ENCODE assay signal across 10 mouse cellular contexts in genomic region chr7:47132931-47133260, GRCm38 (mm10). TPM values are rescaled to one million over a fixed set of nuclear protein-coding genes. Genes with fewer than 3 reads are reported as not detected.
A peak's percentile ranks its signal among the peaks of the same experiment; 100 is the strongest.
DNase-seq lines count a peak whose midpoint lies in the region; ATAC-seq lines count a peak whose summit lies in the region.
"Had no signal": no experiment of that assay in that cellular context is flagged by ENCODE, and none has a peak within 500 bp of the region (broad histone marks: within the 10 kb centered on the region; RNA-seq: fewer than 3 reads in every experiment).

No protein-coding gene starts in this region.

- H3K27me3 ChIP-seq in liver, embryonic 11.5 days (replicated peaks; ENCODE audit: control insufficient read depth, insufficient read depth, low read length) = peaks cover 55% of the 10 kb centered on the region
- peaks cover 19% of the 10 kb centered on the region for H3K27me3 ChIP-seq in forebrain, embryonic 11.5 days (ENCODE audit: control insufficient read depth, insufficient read depth, low read length)
- peaks cover 73% of the 10 kb centered on the region for H3K27me3 ChIP-seq in limb, embryonic 10.5 days (ENCODE audit: low read depth, poor library complexity, severe bottlenecking)
- peaks cover 5% of the 10 kb centered on the region; the same call in 1 of the 2 replicates for H3K27me3 ChIP-seq in neural tube, embryonic 15.5 days (replicated peaks)

- WGBS in liver, embryonic 11.5 days = 6% methylated on average over 10 of the region's 10 CpGs
- under 1% methylated on average over 9 of the region's 10 CpGs for WGBS in forebrain, embryonic 11.5 days
- 2% methylated on average over 10 of the region's 10 CpGs for WGBS in limb, embryonic 10.5 days
- 0% methylated on average over 10 of the region's 10 CpGs for WGBS in neural tube, embryonic 15.5 days

- no peaks in the 10 kb centered on the region for H3K36me3 ChIP-seq in liver, embryonic 11.5 days (ENCODE audit: control insufficient read depth, insufficient read depth, low read length)
- H3K36me3 ChIP-seq in forebrain, embryonic 11.5 days (ENCODE audit: control insufficient read depth, insufficient read depth, low read length) = no peaks in the 10 kb centered on the region
- no peaks in the 10 kb centered on the region for H3K36me3 ChIP-seq in limb, embryonic 10.5 days
- no peaks in the 10 kb centered on the region for H3K36me3 ChIP-seq in neural tube, embryonic 15.5 days

- H3K9me3 ChIP-seq in liver, embryonic 11.5 days (ENCODE audit: control insufficient read depth, low read length) = no peaks in the 10 kb centered on the region
- no peaks in the 10 kb centered on the region for H3K9me3 ChIP-seq in forebrain, embryonic 11.5 days (ENCODE audit: control insufficient read depth, low read length)
- no peaks in the 10 kb centered on the region for H3K9me3 ChIP-seq in limb, embryonic 10.5 days (replicated peaks)
- H3K9me3 ChIP-seq in neural tube, embryonic 15.5 days (replicated peaks) = no peaks in the 10 kb centered on the region

- no peak overlapping the region for H3K9ac ChIP-seq in liver, embryonic 11.5 days (ENCODE audit: low read depth, low read length)
- H3K9ac ChIP-seq in forebrain, embryonic 11.5 days (ENCODE audit: low read length) = peak overlapping the region; percentile 71
- peak overlapping the region; percentile 73 for H3K9ac ChIP-seq in neural tube, embryonic 15.5 days (replicated peaks)

- no peaks in the 10 kb centered on the region for H3K4me1 ChIP-seq in liver, embryonic 11.5 days (replicated peaks; ENCODE audit: control insufficient read depth, insufficient read depth, low read length)
- no peaks in the 10 kb centered on the region for H3K4me1 ChIP-seq in forebrain, embryonic 11.5 days (replicated peaks; ENCODE audit: control insufficient read depth, insufficient read depth, low read length)
- peaks cover 18% of the 10 kb centered on the region for H3K4me1 ChIP-seq in limb, embryonic 10.5 days
- peaks cover 33% of the 10 kb centered on the region for H3K4me1 ChIP-seq in neural tube, embryonic 15.5 days

- DNase-seq in liver, embryonic 11.5 days (ENCODE audit: low spot score) = no peak
- no peak for DNase-seq in liver
- DNase-seq in forebrain, embryonic 11.5 days (ENCODE audit: low spot score) = no peak
- no peak for DNase-seq in limb, embryonic 10.5 days (ENCODE audit: low spot score)
- DNase-seq in thymus, postnatal 0 days (ENCODE audit: low spot score) = no peak
- no peak for DNase-seq in layer of hippocampus, postnatal 14 days (ENCODE audit: low spot score in 2 of 2)
- DNase-seq in right cerebral cortex, postnatal 4 days = no peak
- DNase-seq: gastrocnemius, postnatal 14 days had no signal

- no peak overlapping the region for H3K27ac ChIP-seq in liver, embryonic 11.5 days (ENCODE audit: low read depth, low read length)
- no peak overlapping the region for H3K27ac ChIP-seq in forebrain, embryonic 11.5 days (ENCODE audit: low read depth, low read length)
- H3K27ac ChIP-seq in limb, embryonic 10.5 days = no peak overlapping the region
- H3K27ac ChIP-seq in neural tube, embryonic 15.5 days (replicated peaks) = peak overlapping the region; percentile 90

- no peak; the same call in 1 of the 2 replicates for ATAC-seq in liver, embryonic 11.5 days (replicated peaks; ENCODE audit: low FRiP score)
- no peak for ATAC-seq in forebrain, embryonic 11.5 days (replicated peaks; ENCODE audit: low FRiP score)
- ATAC-seq in neural tube, embryonic 15.5 days (ENCODE audit: low FRiP score) = no peak; the same call in 1 of the 2 replicates

- H3K4me2 ChIP-seq in liver, embryonic 11.5 days = peak overlapping the region; percentile 77
- peak overlapping the region; percentile 88 for H3K4me2 ChIP-seq in forebrain, embryonic 11.5 days (ENCODE audit: low read depth, low read length, severe bottlenecking)
- H3K4me2 ChIP-seq in neural tube, embryonic 15.5 days = peak overlapping the region; percentile 64

- peak overlapping the region; percentile 54 for H3K4me3 ChIP-seq in liver, embryonic 11.5 days (ENCODE audit: low read depth, low read length)
- peak overlapping the region; percentile 67 for H3K4me3 ChIP-seq in forebrain, embryonic 11.5 days (ENCODE audit: low read depth, low read length)
- H3K4me3 ChIP-seq in limb, embryonic 10.5 days = peak overlapping the region; percentile 66
- peak overlapping the region; percentile 65 for H3K4me3 ChIP-seq in neural tube, embryonic 15.5 days (replicated peaks)

RNA-seq across cellular contexts. Expression of gene Ptpn5, which starts 0.6 kb away (rescaled TPM):
- 0.10 and 0.55 TPM in 2 replicates for polyA plus RNA-seq in liver, embryonic 11.5 days (2014; fragmentation: Nextera tagmentation; extraction: Ambion mirVana)
- polyA plus RNA-seq in forebrain, embryonic 11.5 days (2014; fragmentation: Nextera tagmentation; extraction: Ambion mirVana) = 14.9 and 15.3 TPM in 2 replicates
- polyA plus RNA-seq in limb, embryonic 10.5 days (2016; fragmentation: Nextera tagmentation; extraction: Ambion mirVana) = 0.20 and 0.30 TPM in 2 replicates
- 163 and 187 TPM in 2 replicates for polyA plus RNA-seq in neural tube, embryonic 15.5 days (2015; fragmentation: Nextera tagmentation; extraction: Ambion mirVana)
- polyA plus RNA-seq in thymus, postnatal 0 days (2015; fragmentation: Nextera tagmentation; extraction: Ambion mirVana) = 0.24 and 0.27 TPM in 2 replicates
- total RNA-seq in layer of hippocampus, postnatal 14 days (2021) = 100 to 1,000 TPM; 102 to 103 TPM
- total RNA-seq: gastrocnemius, postnatal 14 days; neutrophil, adult 5-6 weeks had no signal

Comparison
In these comparisons a context has a peak if more than half of its experiments do, and no peak if none do; other contexts are left out.
1. RNA of gene Ptpn5, which starts 0.6 kb away (polyA plus RNA-seq): 163 to 187 TPM in neural tube, embryonic 15.5 days and 14.9 to 15.3 TPM in forebrain, embryonic 11.5 days; 0.20 to 0.30 TPM in limb, embryonic 10.5 days, 0.24 to 0.27 TPM in thymus, postnatal 0 days and 0.10 to 0.55 TPM in liver, embryonic 11.5 days; every median in the first group is over 10 times any median in the second.
2. Peak in every context shown above with its lines, with median percentiles within 50 percentile points of each other: H3K4me2 ChIP-seq and H3K4me3 ChIP-seq.